Mouse (Mus musculus): ENCODE data around the gene Surf6. TPM values are rescaled to one million over a fixed set of nuclear protein-coding genes. Genes with fewer than 3 reads are reported as not detected.

The Surf6 gene
- polyA plus RNA-seq, 1 experiment from 2014 or later, result 16.6 TPM

- ATAC-seq (ENCODE audit: low FRiP score, low TSS enrichment), result peak; percentile 82
- H3K27ac ChIP-seq (replicated peaks; ENCODE audit: low read depth, low read length), result peak within 1 kb of the TSS; percentile 83
- WGBS, result 2% methylated on average over 47 of the region's 47 CpGs
- H3K9ac ChIP-seq (replicated peaks; ENCODE audit: low read length), result peak within 1 kb of the TSS; percentile 74
- peaks cover 31% of the 10 kb centered on the region for H3K4me1 ChIP-seq (ENCODE audit: control insufficient read depth, insufficient read depth, low read length)
- DNase-seq, result peak; percentile 89
- H3K4me3 ChIP-seq (replicated peaks; ENCODE audit: low read depth, low read length), result peak within 1 kb of the TSS; percentile 73
- peak within 1 kb of the TSS; percentile 98 for H3K4me2 ChIP-seq (ENCODE audit: low read length)
- H3K9me3 ChIP-seq (ENCODE audit: control insufficient read depth, low read length), result no peaks in the 10 kb centered on the region
- peaks cover 61% of the 10 kb centered on the region for H3K36me3 ChIP-seq (ENCODE audit: control insufficient read depth, insufficient read depth, low read length)
- no peaks in the 10 kb centered on the region for H3K27me3 ChIP-seq (ENCODE audit: control insufficient read depth, insufficient read depth, low read length)
These were observed 13.4 kb upstream of the Surf6 start, which contains the start of the genes Surf2 and Surf1 for GRCm38 (mm10) chr2:26915927-26916728. Surf2 (plus strand) TSS chr2:26916367. Surf1 (minus strand) TSS chr2:26916530.

- peaks cover 36% of the 10 kb centered on the region for H3K4me1 ChIP-seq (ENCODE audit: control insufficient read depth, insufficient read depth, low read length)
These were observed 11.7 kb upstream of the Surf6 start for GRCm38 (mm10) chr2:26914148-26914941.

GRCm38 (mm10) chr2:26913416-26914147 is 10.9 kb upstream of the Surf6 start:
- Histone ChIP-seq H3K4me1 (ENCODE audit: control insufficient read depth, insufficient read depth, low read length) (peaks cover 44% of the 10 kb centered on the region), H3K4me3 (replicated peaks; ENCODE audit: low read depth, low read length) (no peak overlapping the region), H3K27me3 (ENCODE audit: control insufficient read depth, insufficient read depth, low read length) (no peaks in the 10 kb centered on the region), H3K9me3 (ENCODE audit: control insufficient read depth, low read length) (no peaks in the 10 kb centered on the region), H3K27ac (replicated peaks; ENCODE audit: low read depth, low read length) (no peak overlapping the region), H3K4me2 (ENCODE audit: low read length) (no peak overlapping the region), H3K9ac (replicated peaks; ENCODE audit: low read length) (no peak overlapping the region), H3K36me3 (ENCODE audit: control insufficient read depth, insufficient read depth, low read length) (peaks cover 36% of the 10 kb centered on the region)
- DNase-seq (no peak), ATAC-seq (ENCODE audit: low FRiP score, low TSS enrichment) (no peak)
- 89% methylated on average over 17 of the region's 17 CpGs for WGBS

More at GRCm38 (mm10) chr2:26914148-26914941, 11.7 kb upstream of the Surf6 start:
- Histone ChIP-seq H3K27ac (replicated peaks; ENCODE audit: low read depth, low read length) (no peak overlapping the region), H3K9ac (replicated peaks; ENCODE audit: low read length) (no peak overlapping the region), H3K27me3 (ENCODE audit: control insufficient read depth, insufficient read depth, low read length) (no peaks in the 10 kb centered on the region), H3K9me3 (ENCODE audit: control insufficient read depth, low read length) (no peaks in the 10 kb centered on the region), H3K4me2 (ENCODE audit: low read length) (no peak overlapping the region; the same call in 1 of the 2 replicates), H3K4me3 (replicated peaks; ENCODE audit: low read depth, low read length) (no peak overlapping the region), H3K36me3 (ENCODE audit: control insufficient read depth, insufficient read depth, low read length) (peaks cover 43% of the 10 kb centered on the region)
- no peak for ATAC-seq (ENCODE audit: low FRiP score, low TSS enrichment)
- 62% methylated on average over 8 of the region's 8 CpGs for WGBS
- no peak for DNase-seq

GRCm38 (mm10) chr2:26912253-26912770 is 9.6 kb upstream of the Surf6 start:
- H3K27me3 ChIP-seq (ENCODE audit: control insufficient read depth, insufficient read depth, low read length), result no peaks in the 10 kb centered on the region
- no peaks in the 10 kb centered on the region for H3K9me3 ChIP-seq (ENCODE audit: control insufficient read depth, low read length)
- ATAC-seq (ENCODE audit: low FRiP score, low TSS enrichment), result no peak
- no peak overlapping the region for H3K27ac ChIP-seq (replicated peaks; ENCODE audit: low read depth, low read length)
- H3K4me1 ChIP-seq (ENCODE audit: control insufficient read depth, insufficient read depth, low read length), result peaks cover 38% of the 10 kb centered on the region
- H3K36me3 ChIP-seq (ENCODE audit: control insufficient read depth, insufficient read depth, low read length), result peaks cover 43% of the 10 kb centered on the region
- H3K4me3 ChIP-seq (replicated peaks; ENCODE audit: low read depth, low read length), result peak overlapping the region; percentile 78
- WGBS, result 80% methylated on average over 5 of the region's 5 CpGs
- DNase-seq, result no peak
- peak overlapping the region; percentile 98 for H3K4me2 ChIP-seq (ENCODE audit: low read length)
- peak overlapping the region; percentile 92 for H3K9ac ChIP-seq (replicated peaks; ENCODE audit: low read length)

- Histone ChIP-seq H3K27ac (replicated peaks; ENCODE audit: low read depth, low read length) (peak overlapping the region; percentile 90), H3K4me2 (ENCODE audit: low read length) (peak overlapping the region; percentile 98), H3K36me3 (ENCODE audit: control insufficient read depth, insufficient read depth, low read length) (peaks cover 54% of the 10 kb centered on the region), H3K9me3 (ENCODE audit: control insufficient read depth, low read length) (no peaks in the 10 kb centered on the region), H3K9ac (replicated peaks; ENCODE audit: low read length) (peak overlapping the region; percentile 92), H3K4me1 (ENCODE audit: control insufficient read depth, insufficient read depth, low read length) (peaks cover 32% of the 10 kb centered on the region), H3K4me3 (replicated peaks; ENCODE audit: low read depth, low read length) (peak overlapping the region; percentile 78), H3K27me3 (ENCODE audit: control insufficient read depth, insufficient read depth, low read length) (no peaks in the 10 kb centered on the region)
- DNase-seq, result peak; percentile 86
- WGBS, result 2% methylated on average over 36 of the region's 37 CpGs
- peak; percentile 63 for ATAC-seq (ENCODE audit: low FRiP score, low TSS enrichment)
These were observed 8.5 kb upstream of the Surf6 start for GRCm38 (mm10) chr2:26910994-26911765.

GRCm38 (mm10) chr2:26910124-26910993 is 7.7 kb upstream of the Surf6 start, which contains the start of the genes Med22 and Rpl7a:
Med22 (minus strand) TSS chr2:26910677.
Rpl7a (plus strand) TSS chr2:26910764.
- Histone ChIP-seq H3K4me1 (ENCODE audit: control insufficient read depth, insufficient read depth, low read length) (peaks cover 27% of the 10 kb centered on the region), H3K9me3 (ENCODE audit: control insufficient read depth, low read length) (no peaks in the 10 kb centered on the region), H3K4me2 (ENCODE audit: low read length) (peak within 1 kb of the TSS; percentile 98), H3K27me3 (ENCODE audit: control insufficient read depth, insufficient read depth, low read length) (no peaks in the 10 kb centered on the region), H3K4me3 (replicated peaks; ENCODE audit: low read depth, low read length) (peak within 1 kb of the TSS; percentile 78), H3K9ac (replicated peaks; ENCODE audit: low read length) (peak within 1 kb of the TSS; percentile 92), H3K36me3 (ENCODE audit: control insufficient read depth, insufficient read depth, low read length) (peaks cover 62% of the 10 kb centered on the region), H3K27ac (replicated peaks; ENCODE audit: low read depth, low read length) (peak within 1 kb of the TSS; percentile 90)
- under 1% methylated on average over 74 of the region's 74 CpGs for WGBS
- ATAC-seq (ENCODE audit: low FRiP score, low TSS enrichment), result peak; percentile 93
- peak; percentile 100 for DNase-seq

GRCm38 (mm10) chr2:26909387-26909784 is 6.7 kb upstream of the Surf6 start:
- DNase-seq, result no peak
- H3K27ac ChIP-seq (replicated peaks; ENCODE audit: low read depth, low read length), result peak overlapping the region; percentile 90; the same call in 1 of the 2 replicates
- H3K4me3 ChIP-seq (replicated peaks; ENCODE audit: low read depth, low read length), result peak overlapping the region; percentile 78
- H3K27me3 ChIP-seq (ENCODE audit: control insufficient read depth, insufficient read depth, low read length), result no peaks in the 10 kb centered on the region
- H3K9me3 ChIP-seq (ENCODE audit: control insufficient read depth, low read length), result no peaks in the 10 kb centered on the region
- ATAC-seq (ENCODE audit: low FRiP score, low TSS enrichment), result no peak
- peaks cover 24% of the 10 kb centered on the region for H3K4me1 ChIP-seq (ENCODE audit: control insufficient read depth, insufficient read depth, low read length)
- peak overlapping the region; percentile 81 for H3K4me2 ChIP-seq (ENCODE audit: low read length)
- peaks cover 69% of the 10 kb centered on the region for H3K36me3 ChIP-seq (ENCODE audit: control insufficient read depth, insufficient read depth, low read length)
- H3K9ac ChIP-seq (replicated peaks; ENCODE audit: low read length), result peak overlapping the region; percentile 84
